Mouse (Mus musculus) neural tube, embryonic 15.5 days (tissue): Measurements from ENCODE around the gene Nt5m. TPM values are rescaled to one million over a fixed set of nuclear protein-coding genes. Genes with fewer than 3 reads are reported as not detected.

Experiments
- ATAC-seq: fragments of 200-750 bp; cut with Nextera tagmentation; 2 replicates; pipeline ENCODE4 v1.8.0; 2017; ENCODE audit warnings: mild to moderate bottlenecking, moderate TSS enrichment, moderate library complexity; ENCODE audit not compliant: low FRiP score
- H3K27ac ChIP-seq: fragments of 300-500 bp; sonication (generic); replicated peaks from 2 replicates; pipeline ENCODE4 v1.5.1; 2015; ENCODE audit warnings: mild to moderate bottlenecking, inconsistent platforms
- H3K27me3 ChIP-seq: fragments of 300-500 bp; sonication (generic); replicated peaks from 2 replicates; pipeline ENCODE4 v1.6.1; 2015; ENCODE audit warnings: inconsistent platforms
- H3K36me3 ChIP-seq: fragments of 300-500 bp; sonication (generic); 2 replicates; pipeline ENCODE4 v1.6.1; 2015; ENCODE audit warnings: inconsistent platforms
- H3K4me1 ChIP-seq: fragments of 300-500 bp; sonication (generic); 2 replicates; pipeline ENCODE4 v1.6.1; 2015; ENCODE audit warnings: inconsistent platforms
- H3K4me2 ChIP-seq: fragments of 300-500 bp; sonication (generic); 2 replicates; pipeline ENCODE4 v1.6.1; 2015; ENCODE audit warnings: inconsistent platforms, mild to moderate bottlenecking, moderate library complexity
- H3K4me3 ChIP-seq: fragments of 300-500 bp; sonication (generic); replicated peaks from 2 replicates; pipeline ENCODE4 v1.5.1; 2015; ENCODE audit warnings: mild to moderate bottlenecking, inconsistent platforms
- H3K9ac ChIP-seq: fragments of 300-500 bp; sonication (generic); replicated peaks from 2 replicates; pipeline ENCODE4 v1.6.1; 2015; ENCODE audit warnings: mild to moderate bottlenecking, inconsistent platforms
- H3K9me3 ChIP-seq: fragments of 300-500 bp; sonication (generic); replicated peaks from 2 replicates; pipeline ENCODE4 v1.6.1; 2016; ENCODE audit warnings: inconsistent platforms
- WGBS: fragments of 180-500 bp; shearing (Covaris S2); methylation state at CpG from one replicate; pipeline ENCODE4 v1.1.7; 2015; ENCODE audit warnings: mixed read lengths; 5-methylcytosine and 5-hydroxymethylcytosine counted together
- polyA plus RNA-seq: library from polyadenylated mRNA; unstranded; fragments of >200 nt; fragmentation: Nextera tagmentation; extraction: Ambion mirVana; gene quantifications from 2 replicates; pipeline ENCODE4 v1.2.1, GENCODE M21; 2015

Nt5m gene
- polyA plus RNA-seq, 1 experiment from 2014 or later: 84.2 TPM

- Histone ChIP-seq H3K4me3 (no peak overlapping the region), H3K4me2 (no peak overlapping the region), H3K9me3 (no peaks in the 10 kb centered on the region), H3K4me1 (no peaks in the 10 kb centered on the region), H3K9ac (no peak overlapping the region), H3K36me3 (no peaks in the 10 kb centered on the region), H3K27ac (no peak overlapping the region), H3K27me3 (no peaks in the 10 kb centered on the region)
- 86% methylated on average over 4 of the region's 4 CpGs for WGBS
- no peak for ATAC-seq
Measured at GRCm38 (mm10) chr11:59913702-59914101, 74.5 kb downstream of the Nt5m start.

GRCm38 (mm10) chr11:59918014-59918413, 78.8 kb downstream of the Nt5m start:
- Histone ChIP-seq H3K27me3 (no peaks in the 10 kb centered on the region), H3K4me3 (no peak overlapping the region), H3K9ac (no peak overlapping the region), H3K27ac (no peak overlapping the region), H3K9me3 (no peaks in the 10 kb centered on the region), H3K36me3 (no peaks in the 10 kb centered on the region), H3K4me2 (no peak overlapping the region), H3K4me1 (no peaks in the 10 kb centered on the region)
- ATAC-seq: no peak
- 64% methylated on average over 4 of the region's 4 CpGs for WGBS

GRCm38 (mm10) chr11:59919401-59919800, 80.2 kb downstream of the Nt5m start:
- H3K4me1 ChIP-seq: no peaks in the 10 kb centered on the region
- no peak overlapping the region for H3K9ac ChIP-seq
- no peaks in the 10 kb centered on the region for H3K27me3 ChIP-seq
- 80% methylated on average over 3 of the region's 3 CpGs for WGBS
- H3K36me3 ChIP-seq: no peaks in the 10 kb centered on the region
- no peaks in the 10 kb centered on the region for H3K9me3 ChIP-seq
- no peak overlapping the region for H3K4me2 ChIP-seq
- ATAC-seq: no peak
- no peak overlapping the region for H3K4me3 ChIP-seq
- H3K27ac ChIP-seq: no peak overlapping the region

- Histone ChIP-seq H3K27me3 (no peaks in the 10 kb centered on the region), H3K4me1 (no peaks in the 10 kb centered on the region), H3K36me3 (no peaks in the 10 kb centered on the region), H3K4me2 (no peak overlapping the region), H3K9me3 (no peaks in the 10 kb centered on the region), H3K9ac (no peak overlapping the region), H3K27ac (no peak overlapping the region), H3K4me3 (no peak overlapping the region)
- WGBS: 75% methylated on average over 5 of the region's 5 CpGs
- ATAC-seq: no peak
Measured at GRCm38 (mm10) chr11:59920331-59920730, 81.1 kb downstream of the Nt5m start.

- H3K27me3 ChIP-seq: no peaks in the 10 kb centered on the region
Measured at GRCm38 (mm10) chr11:59921265-59921664, 82.0 kb downstream of the Nt5m start.

GRCm38 (mm10) chr11:59930031-59930430, 90.8 kb downstream of the Nt5m start:
- Histone ChIP-seq H3K4me2 (no peak overlapping the region), H3K4me3 (no peak overlapping the region), H3K27me3 (no peaks in the 10 kb centered on the region), H3K9me3 (no peaks in the 10 kb centered on the region), H3K36me3 (no peaks in the 10 kb centered on the region), H3K4me1 (peaks cover 14% of the 10 kb centered on the region; the same call in 1 of the 2 replicates), H3K27ac (no peak overlapping the region), H3K9ac (no peak overlapping the region)
- 42% methylated on average over 4 of the region's 4 CpGs for WGBS
- ATAC-seq: no peak

More at GRCm38 (mm10) chr11:59921265-59921664, 82.0 kb downstream of the Nt5m start:
- H3K4me1 ChIP-seq: no peaks in the 10 kb centered on the region
- H3K4me3 ChIP-seq: no peak overlapping the region
- H3K36me3 ChIP-seq: no peaks in the 10 kb centered on the region
- H3K9me3 ChIP-seq: no peaks in the 10 kb centered on the region
- no peak overlapping the region for H3K9ac ChIP-seq
- 24% methylated on average over 7 of the region's 7 CpGs for WGBS
- no peak overlapping the region for H3K4me2 ChIP-seq
- no peak for ATAC-seq
- H3K27ac ChIP-seq: no peak overlapping the region

Other genes starting within 250 kb of the Nt5m start
- not detected in 2 replicates for gene Olfr223, start 246.2 kb upstream of the Nt5m start, polyA plus RNA-seq
- 46.8 and 65.8 TPM in 2 replicates for gene Mprip, start 178.1 kb upstream of the Nt5m start, polyA plus RNA-seq
- gene Pld6, start 51.8 kb upstream of the Nt5m start, polyA plus RNA-seq: 17.2 and 19.6 TPM in 2 replicates
- 41.8 TPM in 2 replicates for gene Flcn, start 29.4 kb upstream of the Nt5m start, polyA plus RNA-seq
- gene Cops3, start 391 bp downstream of the Nt5m start, polyA plus RNA-seq: 194 and 195 TPM in 2 replicates
- gene Med9, start 108.8 kb downstream of the Nt5m start, polyA plus RNA-seq: 41.0 and 45.2 TPM in 2 replicates
- gene Rasd1, start 125.5 kb downstream of the Nt5m start, polyA plus RNA-seq: 1.2 and 2.2 TPM in 2 replicates
- gene Pemt, start 207.0 kb downstream of the Nt5m start, polyA plus RNA-seq: 8.5 and 9.0 TPM in 2 replicates